Mouse (Mus musculus) kidney, adult 2 months (tissue): ENCODE measurements at regions not wholly inside any gene's neighbourhood (a gene's known extent, or its start where the extent isn't known, plus 50 kb on each side); places are given as distances from the start of the nearest gene placed in this dataset.

Source experiments
- DNase-seq: peaks from one replicate; pipeline ENCODE4 v3.0.0; 2021
- H3K27ac ChIP-seq: fragments of 200-500 bp; 2 replicates; pipeline ENCODE4 v1.5.1; 2012; ENCODE audit warnings: low read depth, low read length, control low read depth, inconsistent platforms; ENCODE audit not compliant: insufficient read depth
- H3K27me3 ChIP-seq: fragments of 200-500 bp; replicated peaks from 2 replicates; pipeline ENCODE4 v1.6.1; 2012; ENCODE audit warnings: mild to moderate bottlenecking, moderate library complexity, low read length, inconsistent platforms; ENCODE audit not compliant: control insufficient read depth, insufficient read depth
- H3K36me3 ChIP-seq: fragments of 200-500 bp; 2 replicates; pipeline ENCODE4 v1.6.1; 2012; ENCODE audit warnings: mild to moderate bottlenecking, moderate library complexity, low read length, inconsistent platforms; ENCODE audit not compliant: control insufficient read depth, insufficient read depth
- H3K4me1 ChIP-seq: fragments of 200-500 bp; 2 replicates; pipeline ENCODE4 v1.6.1; 2011; ENCODE audit warnings: low read length; ENCODE audit not compliant: control insufficient read depth, insufficient read depth
- H3K4me3 ChIP-seq: fragments of 200-500 bp; 2 replicates; pipeline ENCODE4 v1.5.1; 2011; ENCODE audit warnings: mild to moderate bottlenecking, low read depth, low read length, control low read depth; ENCODE audit not compliant: insufficient read depth
- CTCF ChIP-seq: fragments of 200-500 bp; conservative IDR thresholded peaks from 2 replicates; pipeline ENCODE4 v1.5.1; 2011; ENCODE audit warnings: low read depth, mild to moderate bottlenecking, control low read depth, low read length, moderate library complexity, mixed read lengths; ENCODE audit not compliant: insufficient read depth, insufficient read length
- POLR2A ChIP-seq: fragments of 200-500 bp; IDR thresholded peaks from one replicate; pipeline ENCODE4 v1.6.1; 2011; ENCODE audit warnings: low read depth, low read length, control low read depth
- WGBS: fragments of 180-500 bp; shearing (Covaris S2); methylation state at CpG from one replicate; pipeline ENCODE4 v1.1.7; 2018; 5-methylcytosine and 5-hydroxymethylcytosine counted together

GRCm38 (mm10) chr4:131243744-131244387 is 299.7 kb downstream of the Matn1 start:
- DNase-seq, result no peak
- H3K27me3 ChIP-seq, result no peaks in the 10 kb centered on the region
- no peak for TF ChIP-seq POLR2A
- no peak for TF ChIP-seq CTCF
- H3K27ac ChIP-seq, result no peak overlapping the region
- WGBS, result 47% methylated on average over 9 of the region's 9 CpGs
- no peaks in the 10 kb centered on the region for H3K4me1 ChIP-seq
- no peak overlapping the region for H3K4me3 ChIP-seq
- H3K36me3 ChIP-seq, result no peaks in the 10 kb centered on the region

- WGBS, result 17% methylated on average over 30 of the region's 30 CpGs
- no peaks in the 10 kb centered on the region for H3K27me3 ChIP-seq
- H3K4me1 ChIP-seq, result 0 out of 2 replicates have a peak, but pooled peaks cover 4% of the 10 kb centered on the region
- H3K27ac ChIP-seq, result no peak overlapping the region
- H3K36me3 ChIP-seq, result no peaks in the 10 kb centered on the region
- DNase-seq, result peak; percentile 81
- no peak overlapping the region for H3K4me3 ChIP-seq
- TF ChIP-seq CTCF (peak; percentile 83), POLR2A (no peak)
Observed at GRCm38 (mm10) chr4:131252602-131253442, 308.6 kb downstream of the Matn1 start.

- no peaks in the 10 kb centered on the region for H3K36me3 ChIP-seq
- 0 out of 2 replicates have a peak, but pooled peaks cover 4% of the 10 kb centered on the region for H3K4me1 ChIP-seq
- H3K27ac ChIP-seq, result no peak overlapping the region
- no peaks in the 10 kb centered on the region for H3K27me3 ChIP-seq
- H3K4me3 ChIP-seq, result no peak overlapping the region
- 2% methylated on average over 8 of the region's 8 CpGs for WGBS
- no peak for DNase-seq
- no peak for TF ChIP-seq POLR2A
- no peak for TF ChIP-seq CTCF
Observed at GRCm38 (mm10) chr4:131253443-131253817, 309.2 kb downstream of the Matn1 start.

GRCm38 (mm10) chr4:131254243-131254642 is 310.1 kb downstream of the Matn1 start:
- 43% methylated on average over 7 of the region's 7 CpGs for WGBS
- Histone ChIP-seq H3K27me3 (no peaks in the 10 kb centered on the region), H3K27ac (peak overlapping the region; percentile 56; the same call in 1 of the 2 replicates), H3K4me1 (0 out of 2 replicates have a peak, but pooled peaks cover 4% of the 10 kb centered on the region), H3K4me3 (no peak overlapping the region), H3K36me3 (no peaks in the 10 kb centered on the region)
- TF ChIP-seq POLR2A (no peak), CTCF (no peak)
- DNase-seq, result peak; percentile 94

- 0 out of 2 replicates have a peak, but pooled peaks cover 4% of the 10 kb centered on the region for H3K4me1 ChIP-seq
- WGBS, result 48% methylated on average over 6 of the region's 6 CpGs
- H3K27ac ChIP-seq, result no peak overlapping the region; the same call in 1 of the 2 replicates
- TF ChIP-seq CTCF (peak; percentile 49), POLR2A (no peak)
- H3K4me3 ChIP-seq, result no peak overlapping the region
- no peaks in the 10 kb centered on the region for H3K27me3 ChIP-seq
- no peak for DNase-seq
- no peaks in the 10 kb centered on the region for H3K36me3 ChIP-seq
Observed at GRCm38 (mm10) chr4:131254691-131255090, 310.5 kb downstream of the Matn1 start.

GRCm38 (mm10) chr4:131261236-131261635 is 317.1 kb downstream of the Matn1 start:
- Histone ChIP-seq H3K4me1 (no peaks in the 10 kb centered on the region), H3K36me3 (no peaks in the 10 kb centered on the region), H3K27ac (no peak overlapping the region), H3K4me3 (no peak overlapping the region), H3K27me3 (no peaks in the 10 kb centered on the region)
- TF ChIP-seq CTCF (no peak), POLR2A (no peak)
- 49% methylated on average over 2 of the region's 2 CpGs for WGBS
- peak; percentile 54 for DNase-seq

GRCm38 (mm10) chr4:131262909-131263308 is 318.7 kb downstream of the Matn1 start:
- 82% methylated on average over 6 of the region's 6 CpGs for WGBS
- TF ChIP-seq POLR2A (no peak), CTCF (no peak)
- Histone ChIP-seq H3K27ac (no peak overlapping the region), H3K4me1 (no peaks in the 10 kb centered on the region), H3K36me3 (no peaks in the 10 kb centered on the region), H3K4me3 (no peak overlapping the region), H3K27me3 (no peaks in the 10 kb centered on the region)
- no peak for DNase-seq
